Mouse (Mus musculus): Measurements from ENCODE around the gene Kctd8. TPM values are rescaled to one million over a fixed set of nuclear protein-coding genes. Genes with fewer than 3 reads are reported as not detected.
A peak's percentile ranks its signal among the peaks of the same experiment; 100 is the strongest.
"Not testable (repeated sequence)": the region's sequence is repeated elsewhere in the genome, so short reads cannot be mapped to it uniquely, and the experiment has no call there.

Gene Kctd8
- polyA plus RNA-seq, 1 experiment from 2014 or later = 4.9 TPM

GRCm38 (mm10) chr5:69284359-69284758 lies 57.1 kb downstream of the Kctd8 start:
- H3K36me3 ChIP-seq = no peaks in the 10 kb centered on the region
- H3K4me3 ChIP-seq = no peak overlapping the region
- no peaks in the 10 kb centered on the region for H3K27me3 ChIP-seq
- no peaks in the 10 kb centered on the region for H3K9me3 ChIP-seq
- no peak overlapping the region for H3K4me2 ChIP-seq (replicated peaks)
- no peak overlapping the region for H3K9ac ChIP-seq (replicated peaks)
- ATAC-seq (ENCODE audit: low FRiP score, low read depth) = no peak
- no peaks in the 10 kb centered on the region for H3K4me1 ChIP-seq
- WGBS = 86% methylated on average over 6 of the region's 6 CpGs
- no peak overlapping the region for H3K27ac ChIP-seq (replicated peaks)

- Histone ChIP-seq H3K27ac (replicated peaks) (no peak overlapping the region), H3K27me3 (no peaks in the 10 kb centered on the region), H3K36me3 (no peaks in the 10 kb centered on the region), H3K9me3 (no peaks in the 10 kb centered on the region), H3K4me3 (no peak overlapping the region), H3K9ac (replicated peaks) (no peak overlapping the region), H3K4me1 (no peaks in the 10 kb centered on the region), H3K4me2 (replicated peaks) (no peak overlapping the region)
- 87% methylated on average over 2 of the region's 2 CpGs for WGBS
- ATAC-seq (ENCODE audit: low FRiP score, low read depth) = no peak
Measured at GRCm38 (mm10) chr5:69252366-69252765, 89.1 kb downstream of the Kctd8 start.

- H3K27ac ChIP-seq (replicated peaks) = no peak overlapping the region
- no peak overlapping the region for H3K4me3 ChIP-seq
- H3K9ac ChIP-seq (replicated peaks) = no peak overlapping the region
- WGBS = 84% methylated on average over 1 of the region's 1 CpGs
- no peak overlapping the region for H3K4me2 ChIP-seq (replicated peaks)
- ATAC-seq (ENCODE audit: low FRiP score, low read depth) = no peak
- no peaks in the 10 kb centered on the region for H3K36me3 ChIP-seq
- H3K9me3 ChIP-seq = no peaks in the 10 kb centered on the region
- no peaks in the 10 kb centered on the region for H3K27me3 ChIP-seq
- H3K4me1 ChIP-seq = no peaks in the 10 kb centered on the region
Measured at GRCm38 (mm10) chr5:69241931-69242330, 99.5 kb downstream of the Kctd8 start.

GRCm38 (mm10) chr5:69233560-69233959 lies 107.9 kb downstream of the Kctd8 start:
- 45% methylated on average over 4 of the region's 4 CpGs for WGBS
- no peak overlapping the region for H3K27ac ChIP-seq (replicated peaks)
- H3K4me2 ChIP-seq (replicated peaks) = no peak overlapping the region
- H3K9me3 ChIP-seq = no peaks in the 10 kb centered on the region
- H3K4me3 ChIP-seq = no peak overlapping the region
- H3K36me3 ChIP-seq = no peaks in the 10 kb centered on the region
- H3K27me3 ChIP-seq = no peaks in the 10 kb centered on the region
- no peak overlapping the region for H3K9ac ChIP-seq (replicated peaks)
- no peaks in the 10 kb centered on the region for H3K4me1 ChIP-seq
- ATAC-seq (ENCODE audit: low FRiP score, low read depth) = no peak

GRCm38 (mm10) chr5:69231649-69232048 lies 109.8 kb downstream of the Kctd8 start:
- ATAC-seq (ENCODE audit: low FRiP score, low read depth); H3K9me3 ChIP-seq; H3K36me3 ChIP-seq; H3K27ac ChIP-seq (replicated peaks); H3K4me2 ChIP-seq (replicated peaks); H3K4me3 ChIP-seq; H3K27me3 ChIP-seq; H3K4me1 ChIP-seq; H3K9ac ChIP-seq (replicated peaks): not testable (repeated sequence)
- WGBS = 96% methylated on average over 1 of the region's 1 CpGs

GRCm38 (mm10) chr5:69227147-69227546 lies 114.3 kb downstream of the Kctd8 start:
- H3K27ac ChIP-seq (replicated peaks) = no peak overlapping the region
- H3K27me3 ChIP-seq = no peaks in the 10 kb centered on the region
- H3K36me3 ChIP-seq = no peaks in the 10 kb centered on the region
- no peaks in the 10 kb centered on the region for H3K4me1 ChIP-seq
- H3K4me3 ChIP-seq = no peak overlapping the region
- H3K4me2 ChIP-seq (replicated peaks) = no peak overlapping the region
- no peak overlapping the region for H3K9ac ChIP-seq (replicated peaks)
- ATAC-seq (ENCODE audit: low FRiP score, low read depth) = no peak
- 93% methylated on average over 2 of the region's 2 CpGs for WGBS
- no peaks in the 10 kb centered on the region for H3K9me3 ChIP-seq

GRCm38 (mm10) chr5:69222608-69223007 lies 118.9 kb downstream of the Kctd8 start:
- no peaks in the 10 kb centered on the region for H3K9me3 ChIP-seq
- H3K9ac ChIP-seq (replicated peaks) = no peak overlapping the region
- no peak for ATAC-seq (ENCODE audit: low FRiP score, low read depth)
- H3K36me3 ChIP-seq = no peaks in the 10 kb centered on the region
- 89% methylated on average over 1 of the region's 1 CpGs for WGBS
- no peaks in the 10 kb centered on the region for H3K27me3 ChIP-seq
- H3K27ac ChIP-seq (replicated peaks) = no peak overlapping the region
- no peak overlapping the region for H3K4me3 ChIP-seq
- H3K4me2 ChIP-seq (replicated peaks) = no peak overlapping the region
- no peaks in the 10 kb centered on the region for H3K4me1 ChIP-seq

- Histone ChIP-seq H3K4me3 (no peak overlapping the region), H3K9me3 (no peaks in the 10 kb centered on the region), H3K4me2 (replicated peaks) (no peak overlapping the region), H3K4me1 (no peaks in the 10 kb centered on the region), H3K27me3 (no peaks in the 10 kb centered on the region), H3K36me3 (no peaks in the 10 kb centered on the region), H3K9ac (replicated peaks) (no peak overlapping the region), H3K27ac (replicated peaks) (no peak overlapping the region)
- ATAC-seq (ENCODE audit: low FRiP score, low read depth) = peak; percentile 30; the same call in 1 of the 2 replicates
- WGBS = 79% methylated on average over 3 of the region's 3 CpGs
Measured at GRCm38 (mm10) chr5:69215216-69215615, 126.3 kb downstream of the Kctd8 start.

- no peak overlapping the region for H3K4me2 ChIP-seq (replicated peaks)
- no peak overlapping the region for H3K4me3 ChIP-seq
- H3K9me3 ChIP-seq = no peaks in the 10 kb centered on the region
- H3K4me1 ChIP-seq = no peaks in the 10 kb centered on the region
- H3K9ac ChIP-seq (replicated peaks) = no peak overlapping the region
- no peaks in the 10 kb centered on the region for H3K27me3 ChIP-seq
- H3K27ac ChIP-seq (replicated peaks) = no peak overlapping the region
- no peak for ATAC-seq (ENCODE audit: low FRiP score, low read depth)
- no peaks in the 10 kb centered on the region for H3K36me3 ChIP-seq
Measured at GRCm38 (mm10) chr5:69209401-69209800, 132.1 kb downstream of the Kctd8 start.

GRCm38 (mm10) chr5:69207713-69208112 lies 133.8 kb downstream of the Kctd8 start:
- H3K36me3 ChIP-seq = no peaks in the 10 kb centered on the region
- no peak overlapping the region for H3K27ac ChIP-seq (replicated peaks)
- peak; percentile 23; the same call in 1 of the 2 replicates for ATAC-seq (ENCODE audit: low FRiP score, low read depth)
- WGBS = 73% methylated on average over 2 of the region's 2 CpGs
- H3K4me2 ChIP-seq (replicated peaks) = no peak overlapping the region
- no peak overlapping the region for H3K4me3 ChIP-seq
- H3K4me1 ChIP-seq = no peaks in the 10 kb centered on the region
- H3K27me3 ChIP-seq = no peaks in the 10 kb centered on the region
- H3K9me3 ChIP-seq = no peaks in the 10 kb centered on the region
- H3K9ac ChIP-seq (replicated peaks) = no peak overlapping the region

- Histone ChIP-seq H3K27ac (replicated peaks) (no peak overlapping the region), H3K4me3 (no peak overlapping the region), H3K9me3 (no peaks in the 10 kb centered on the region), H3K36me3 (no peaks in the 10 kb centered on the region), H3K27me3 (no peaks in the 10 kb centered on the region), H3K4me2 (replicated peaks) (no peak overlapping the region), H3K4me1 (no peaks in the 10 kb centered on the region), H3K9ac (replicated peaks) (no peak overlapping the region)
- ATAC-seq (ENCODE audit: low FRiP score, low read depth) = peak; percentile 23; the same call in 1 of the 2 replicates
- 79% methylated on average over 4 of the region's 4 CpGs for WGBS
Measured at GRCm38 (mm10) chr5:69159897-69160509, 181.5 kb downstream of the Kctd8 start.

- WGBS = 81% methylated on average over 3 of the region's 3 CpGs
Measured at GRCm38 (mm10) chr5:69156489-69156888, 185.0 kb downstream of the Kctd8 start.

GRCm38 (mm10) chr5:69145827-69146226 lies 195.7 kb downstream of the Kctd8 start:
- no peak overlapping the region for H3K4me2 ChIP-seq (replicated peaks)
- 85% methylated on average over 2 of the region's 2 CpGs for WGBS
- H3K27ac ChIP-seq (replicated peaks) = no peak overlapping the region
- H3K4me1 ChIP-seq = no peaks in the 10 kb centered on the region
- H3K9ac ChIP-seq (replicated peaks) = no peak overlapping the region
- no peaks in the 10 kb centered on the region for H3K9me3 ChIP-seq
- no peak for ATAC-seq (ENCODE audit: low FRiP score, low read depth)
- no peaks in the 10 kb centered on the region for H3K36me3 ChIP-seq
- no peak overlapping the region for H3K4me3 ChIP-seq
- no peaks in the 10 kb centered on the region for H3K27me3 ChIP-seq

More at GRCm38 (mm10) chr5:69156489-69156888, 185.0 kb downstream of the Kctd8 start:
- no peak for ATAC-seq (ENCODE audit: low FRiP score, low read depth)
- H3K4me2 ChIP-seq (replicated peaks) = no peak overlapping the region
- H3K4me1 ChIP-seq = no peaks in the 10 kb centered on the region
- no peaks in the 10 kb centered on the region for H3K36me3 ChIP-seq
- H3K27me3 ChIP-seq = no peaks in the 10 kb centered on the region
- H3K27ac ChIP-seq (replicated peaks) = no peak overlapping the region
- no peak overlapping the region for H3K9ac ChIP-seq (replicated peaks)
- no peak overlapping the region for H3K4me3 ChIP-seq
- no peaks in the 10 kb centered on the region for H3K9me3 ChIP-seq

All from midbrain, embryonic 12.5 days (tissue).